Mouse (Mus musculus) spleen, embryonic (tissue): ENCODE measurements around the gene Sh3kbp1.

Source experiments
- CTCF ChIA-PET: fragments of 350-600 bp; sonication (Branson Sonifier 250); formaldehyde crosslinking; loops from one replicate; lab custom pipeline; 2022; lab: Charles Lee

Sh3kbp1 gene

GRCm38 (mm10) chrX:159677585-159678319, 50.7 kb downstream of the Sh3kbp1 start:
- CTCF ChIA-PET = no interaction called here

DNA sequence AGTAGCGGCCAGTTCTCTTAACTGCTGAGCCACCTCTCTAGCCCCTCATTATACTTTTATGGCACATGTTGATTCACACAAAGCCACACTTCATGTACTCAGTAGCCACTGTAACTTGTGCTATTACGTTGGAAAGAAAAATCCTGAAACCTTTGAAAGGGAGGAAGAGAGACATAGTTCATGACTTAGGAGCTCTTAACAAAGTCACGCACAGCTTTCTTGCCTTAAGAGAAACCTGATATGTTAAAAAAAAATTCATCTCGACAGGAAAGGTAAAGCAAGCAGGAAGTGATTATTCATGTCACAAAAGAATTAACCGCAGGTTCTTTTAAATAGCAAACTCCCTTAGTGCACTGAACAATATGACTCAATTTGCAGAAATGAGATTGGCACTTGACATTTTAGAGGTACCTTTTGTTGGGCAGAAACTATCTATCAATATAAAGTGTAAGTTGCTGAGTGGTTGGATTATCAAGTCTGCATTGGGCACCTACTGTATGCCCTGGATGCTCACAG, 51.3 kb downstream of the Sh3kbp1 start:
- CTCF ChIA-PET = no interaction called here

DNA sequence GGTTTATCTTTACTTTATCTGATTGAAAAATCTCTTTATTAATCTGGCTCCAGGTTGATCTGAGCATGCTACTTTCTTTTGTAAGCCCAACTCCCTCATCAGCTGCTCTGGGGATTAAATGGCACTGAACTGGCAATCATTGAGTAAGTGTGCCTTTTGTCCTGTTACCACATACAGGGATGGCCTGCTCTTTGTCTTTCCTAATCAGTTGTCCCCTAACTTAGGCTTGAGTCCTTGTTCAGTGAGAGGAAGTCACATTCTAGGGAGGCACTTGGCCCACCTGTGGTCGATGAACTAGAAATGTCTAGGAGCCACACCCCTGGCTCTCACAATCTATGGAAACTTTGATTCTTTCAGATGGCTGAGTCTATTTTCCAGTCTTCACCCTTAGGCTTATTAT, 58.4 kb downstream of the Sh3kbp1 start:
- CTCF ChIA-PET = no interaction called here

- CTCF ChIA-PET = no interaction called here
Observed at GRCm38 (mm10) chrX:159686850-159687249, 59.8 kb downstream of the Sh3kbp1 start.

GRCm38 (mm10) chrX:159688698-159689097, 61.6 kb downstream of the Sh3kbp1 start:
- CTCF ChIA-PET = interaction anchor here (0.6 kb wide), 1 partner anchor 81 kb away, joined by 3 read pairs; no protein-coding TSS in a partner anchor

DNA sequence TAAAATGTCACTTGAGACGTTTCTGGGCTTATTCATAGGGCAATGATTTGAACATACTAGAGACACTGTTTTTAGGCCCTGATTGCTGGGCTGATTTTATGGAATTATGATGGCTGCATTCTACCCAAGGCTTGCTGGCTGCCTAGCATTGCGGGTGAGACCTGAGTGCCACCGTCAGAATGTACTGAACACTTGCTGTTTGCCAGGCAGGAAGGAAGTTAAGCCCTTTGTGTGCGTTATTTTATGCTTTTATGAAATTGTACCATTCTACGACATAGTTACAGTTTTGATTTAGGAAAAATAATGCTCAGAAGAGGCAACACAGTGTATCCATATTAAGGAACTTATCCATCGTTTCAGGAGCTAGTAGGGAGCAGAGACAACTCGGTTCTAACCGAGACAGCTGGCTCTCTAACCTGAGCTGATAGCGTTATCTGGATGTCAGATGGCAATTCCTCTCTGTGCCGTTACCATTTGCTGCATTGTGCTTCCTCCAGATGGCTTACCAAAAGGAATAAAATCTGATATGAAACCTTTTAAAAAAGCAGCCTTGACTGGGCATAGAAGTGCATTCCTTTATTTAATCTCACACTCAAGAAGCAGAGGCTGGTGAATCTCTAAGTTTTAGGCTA, 62.8 kb downstream of the Sh3kbp1 start:
- CTCF ChIA-PET = no interaction called here

DNA sequence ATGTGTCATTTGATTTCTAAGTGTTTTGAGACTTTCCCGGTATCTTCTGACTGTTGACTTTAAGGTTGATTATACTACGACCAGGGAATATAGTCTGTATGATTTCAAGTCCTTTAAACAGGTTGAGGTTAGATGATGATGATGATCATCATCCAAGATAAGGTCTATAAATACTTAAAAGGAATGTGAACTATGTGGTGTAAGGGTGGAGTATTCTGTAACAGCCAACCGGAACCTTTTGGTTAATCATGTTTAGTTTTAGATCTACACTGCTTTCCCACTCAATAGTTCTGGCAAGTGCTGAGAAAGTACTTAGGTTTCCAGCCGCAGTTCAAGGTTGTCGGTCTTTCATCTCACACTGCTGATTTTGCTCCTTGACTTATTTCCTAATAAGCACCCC, 66.1 kb downstream of the Sh3kbp1 start:
- CTCF ChIA-PET = interaction anchor here (0.6 kb wide), 1 partner anchor 244 kb away, joined by 3 read pairs; no protein-coding TSS in a partner anchor

GRCm38 (mm10) chrX:159696545-159696944, 69.5 kb downstream of the Sh3kbp1 start:
- CTCF ChIA-PET = interaction anchor here (0.6 to 0.7 kb wide), 2 partner anchors 22 to 38 kb away, joined by 6 read pairs; no protein-coding TSS in a partner anchor

- CTCF ChIA-PET = interaction anchor here (0.7 kb wide), 1 partner anchor 21 kb away, joined by 6 read pairs; no protein-coding TSS in a partner anchor
Observed at GRCm38 (mm10) chrX:159697030-159697454, 70.0 kb downstream of the Sh3kbp1 start.

- CTCF ChIA-PET = interaction anchor here (0.6 kb wide), 1 partner anchor 28 kb away, joined by 4 read pairs; no protein-coding TSS in a partner anchor
Observed at GRCm38 (mm10) chrX:159702850-159703249, 75.8 kb downstream of the Sh3kbp1 start.

DNA sequence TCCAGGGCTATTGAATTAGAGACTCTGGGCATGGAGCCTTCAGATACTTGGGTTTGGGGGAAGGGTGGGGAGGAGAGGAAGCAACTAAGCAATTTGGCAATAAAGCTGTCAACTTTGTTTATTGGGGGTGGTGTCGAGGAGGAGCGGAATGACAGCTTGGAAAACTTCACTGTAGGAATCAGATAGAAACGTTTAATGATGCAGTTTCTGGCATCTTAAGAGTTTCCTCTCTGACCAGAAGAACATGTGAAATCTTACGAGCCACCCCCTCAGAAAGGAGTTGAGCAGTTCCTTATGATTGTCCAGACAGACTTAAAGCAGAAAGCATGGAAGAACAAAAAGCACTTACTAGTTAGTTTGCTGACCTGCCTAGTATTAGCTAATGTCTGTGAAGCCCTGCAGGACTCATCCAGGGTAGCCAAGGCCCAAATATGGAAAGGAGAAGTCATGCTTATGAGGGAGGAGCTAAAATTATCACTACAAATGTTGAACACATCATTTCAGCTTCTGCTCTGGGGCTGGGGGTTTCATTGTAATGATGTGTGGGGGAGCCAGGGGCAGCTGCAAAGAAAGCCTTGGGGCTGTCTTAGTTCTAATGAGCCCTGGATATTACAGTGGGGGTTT, 77.4 kb downstream of the Sh3kbp1 start:
- CTCF ChIA-PET = no interaction called here

GRCm38 (mm10) chrX:159705412-159705811, 78.3 kb downstream of the Sh3kbp1 start:
- CTCF ChIA-PET = interaction anchor here (0.6 kb wide), 1 partner anchor 62 kb away, joined by 5 read pairs; no protein-coding TSS in a partner anchor

DNA sequence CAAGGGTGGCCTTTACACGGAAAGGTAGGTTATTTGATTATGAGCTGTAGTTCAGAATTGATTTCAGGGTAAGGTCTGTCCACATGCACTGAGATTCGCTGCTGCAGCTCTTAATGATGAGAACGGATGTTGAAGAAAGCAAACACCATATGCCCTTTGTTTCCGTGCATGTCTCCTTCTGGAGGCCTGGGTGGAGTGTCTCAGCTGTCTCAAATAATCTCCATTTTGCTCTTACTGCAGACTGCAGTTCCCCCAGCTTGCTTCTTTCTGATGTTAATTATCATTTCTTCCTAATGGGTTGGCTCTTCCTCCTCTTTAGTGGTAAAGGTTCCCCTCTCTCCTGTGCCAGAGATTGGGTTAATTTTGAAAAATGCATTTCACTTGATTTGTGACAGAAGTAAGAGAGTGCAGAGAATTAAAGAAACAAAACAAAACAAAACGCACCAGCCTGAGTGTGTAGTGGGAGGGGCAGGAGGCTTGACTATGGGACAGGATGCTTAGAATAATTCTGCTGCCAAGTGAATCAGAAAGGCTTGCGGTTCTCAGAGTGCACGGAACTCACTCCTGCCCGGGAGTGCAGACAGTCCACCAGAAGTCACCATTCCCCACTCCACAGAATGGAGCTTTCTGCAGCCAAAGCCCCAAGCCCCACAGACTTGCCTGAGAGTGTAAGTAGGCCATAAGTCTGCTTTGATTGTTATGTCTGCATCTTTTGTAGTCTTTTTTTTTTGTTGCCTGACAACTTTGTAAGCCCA, 81.2 kb downstream of the Sh3kbp1 start:
- CTCF ChIA-PET = interaction anchor here (0.7 kb wide), 1 partner anchor 271 kb away, joined by 3 read pairs; no protein-coding TSS in a partner anchor

DNA sequence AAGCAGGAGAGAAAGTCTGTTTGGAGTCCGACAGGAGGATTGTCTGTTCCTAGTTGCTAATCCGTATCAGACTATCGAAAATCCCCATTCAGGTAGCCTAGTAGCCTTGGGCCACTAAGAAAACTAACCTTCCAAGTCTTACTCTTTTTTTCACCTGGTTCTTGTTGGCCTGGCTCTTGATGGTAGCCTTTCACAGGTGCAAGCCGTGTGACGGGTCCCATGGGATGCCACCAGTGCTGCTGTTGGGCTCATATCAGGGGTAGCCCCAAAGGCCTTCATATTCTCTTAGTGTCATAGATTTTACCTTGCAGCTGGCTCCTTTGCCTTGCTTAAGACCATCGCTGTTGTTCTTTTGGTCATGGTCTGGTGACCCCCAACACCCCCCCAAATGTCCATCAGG, 82.2 kb downstream of the Sh3kbp1 start:
- CTCF ChIA-PET = no interaction called here

GRCm38 (mm10) chrX:159711070-159712029, 84.3 kb downstream of the Sh3kbp1 start:
- CTCF ChIA-PET = no interaction called here

DNA sequence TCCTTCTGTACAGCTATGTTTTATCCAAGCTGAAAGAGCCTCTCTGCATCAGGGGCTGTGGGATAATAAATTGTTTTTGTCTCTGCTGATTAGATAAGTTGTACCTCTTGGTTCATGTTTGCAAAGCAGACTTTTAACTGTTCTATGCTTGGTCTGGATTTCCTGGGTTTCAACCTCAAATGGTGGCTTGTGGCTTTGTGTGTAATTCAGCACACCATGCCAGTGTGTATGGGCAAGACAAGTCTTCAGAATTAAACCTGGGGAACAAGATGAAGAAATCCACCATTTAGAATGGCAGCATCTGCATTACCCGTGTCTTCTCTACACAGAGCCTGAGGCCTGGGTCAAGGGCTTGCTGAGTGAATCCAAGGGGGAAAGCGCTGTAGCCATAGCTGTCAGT, 86.1 kb downstream of the Sh3kbp1 start:
- CTCF ChIA-PET = interaction anchor here (0.5 kb wide), 1 partner anchor 11 kb away, joined by 3 read pairs; no protein-coding TSS in a partner anchor

- CTCF ChIA-PET = no interaction called here
Observed at GRCm38 (mm10) chrX:159721390-159721789, 94.3 kb downstream of the Sh3kbp1 start.

- CTCF ChIA-PET = no interaction called here
Observed at GRCm38 (mm10) chrX:159731421-159731820, 104.3 kb downstream of the Sh3kbp1 start.

DNA sequence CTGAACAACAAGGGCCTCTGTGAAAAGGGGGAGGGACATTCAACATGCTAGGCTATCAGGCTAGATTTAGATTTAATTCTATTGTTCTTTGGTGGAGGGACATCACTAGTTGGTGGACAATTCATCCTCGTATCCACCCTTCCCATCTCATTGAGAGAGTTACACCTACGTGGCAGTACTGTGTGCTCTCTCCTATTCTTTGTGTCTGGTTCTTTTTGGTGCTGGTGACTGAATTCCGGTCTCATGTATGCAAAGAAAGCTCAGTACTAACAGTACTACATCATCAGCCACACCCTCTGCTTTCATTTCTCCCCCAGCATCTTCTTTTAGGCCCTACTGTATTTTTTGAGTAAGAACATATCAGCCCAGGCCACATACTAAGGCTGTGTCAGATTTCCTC, 105.8 kb downstream of the Sh3kbp1 start:
- CTCF ChIA-PET = interaction anchor here (0.9 kb wide), 1 partner anchor 16 kb away, joined by 6 read pairs; no protein-coding TSS in a partner anchor

- CTCF ChIA-PET = interaction anchor here (0.9 kb wide), 1 partner anchor 17 kb away, joined by 6 read pairs; no protein-coding TSS in a partner anchor
Observed at GRCm38 (mm10) chrX:159733948-159734347, 106.9 kb downstream of the Sh3kbp1 start.
